Mouse (Mus musculus): ENCODE data around the gene Znrd1. TPM values are rescaled to one million over a fixed set of nuclear protein-coding genes. Genes with fewer than 3 reads are reported as not detected.

Znrd1 gene
- polyA plus RNA-seq, 1 experiment from 2014 or later = 51.7 TPM

DNA sequence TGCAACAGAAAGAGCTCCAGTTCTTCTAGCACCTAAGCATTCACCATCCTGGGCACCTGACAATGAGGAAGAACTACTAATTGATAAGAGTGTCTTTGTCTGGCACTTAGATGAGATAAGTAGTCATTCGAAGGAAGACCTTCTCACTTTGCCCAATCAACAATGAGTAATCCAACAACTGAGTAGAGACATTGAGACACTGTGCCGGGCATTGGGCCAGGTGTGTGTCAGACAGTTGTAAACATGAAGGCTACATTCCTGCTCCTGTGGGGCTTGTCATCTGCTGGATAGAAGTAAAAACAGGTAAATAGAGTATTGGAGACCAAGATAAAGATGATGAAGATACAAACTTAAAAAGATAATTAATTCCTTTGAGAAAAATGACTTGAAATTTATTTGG lies 20.3 kb downstream of the Znrd1 start:
- Histone ChIP-seq H3K36me3 (ENCODE audit: control insufficient read depth, insufficient read depth, low read length) (no peaks in the 10 kb centered on the region), H3K9ac (ENCODE audit: low read depth, low read length) (no peak overlapping the region), H3K9me3 (ENCODE audit: control insufficient read depth, low read length) (no peaks in the 10 kb centered on the region), H3K4me2 (ENCODE audit: low read length) (no peak overlapping the region), H3K4me1 (ENCODE audit: control insufficient read depth, insufficient read depth, low read depth, low read length) (peaks cover 6% of the 10 kb centered on the region), H3K27ac (ENCODE audit: low read depth, low read length) (no peak overlapping the region), H3K27me3 (replicated peaks; ENCODE audit: control insufficient read depth, insufficient read depth, low read length) (peaks cover 14% of the 10 kb centered on the region), H3K4me3 (ENCODE audit: low read length) (no peak overlapping the region)
- no peak for ATAC-seq
- WGBS = 91% methylated on average over 2 of the region's 2 CpGs

DNA sequence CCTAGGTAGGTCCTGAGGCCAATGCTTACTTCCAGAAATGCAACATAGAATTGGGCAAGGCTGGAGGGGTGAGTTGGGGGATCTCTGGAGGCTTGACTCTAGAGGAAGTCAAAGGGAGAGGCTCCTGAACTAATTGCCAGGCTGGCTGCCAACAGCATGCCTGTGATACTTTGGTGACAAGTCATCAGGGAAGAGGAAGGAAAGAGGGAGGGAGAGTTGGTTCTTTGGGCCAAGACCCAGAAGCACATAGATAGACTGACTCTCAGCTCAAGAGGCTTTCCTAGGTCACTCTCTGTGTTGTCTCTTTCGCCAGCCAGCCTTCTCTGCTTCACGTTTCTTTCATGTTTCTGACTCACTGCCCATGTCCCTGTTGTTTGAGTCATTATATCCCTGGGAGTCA lies 26.6 kb downstream of the Znrd1 start:
- Histone ChIP-seq H3K4me1 (ENCODE audit: control insufficient read depth, insufficient read depth, low read depth, low read length) (no peaks in the 10 kb centered on the region), H3K27ac (ENCODE audit: low read depth, low read length) (no peak overlapping the region), H3K27me3 (replicated peaks; ENCODE audit: control insufficient read depth, insufficient read depth, low read length) (no peaks in the 10 kb centered on the region), H3K9me3 (ENCODE audit: control insufficient read depth, low read length) (no peaks in the 10 kb centered on the region), H3K36me3 (ENCODE audit: control insufficient read depth, insufficient read depth, low read length) (no peaks in the 10 kb centered on the region), H3K9ac (ENCODE audit: low read depth, low read length) (no peak overlapping the region), H3K4me2 (ENCODE audit: low read length) (no peak overlapping the region), H3K4me3 (ENCODE audit: low read length) (no peak overlapping the region)
- ATAC-seq = no peak
- WGBS = 73% methylated on average over 2 of the region's 2 CpGs

DNA sequence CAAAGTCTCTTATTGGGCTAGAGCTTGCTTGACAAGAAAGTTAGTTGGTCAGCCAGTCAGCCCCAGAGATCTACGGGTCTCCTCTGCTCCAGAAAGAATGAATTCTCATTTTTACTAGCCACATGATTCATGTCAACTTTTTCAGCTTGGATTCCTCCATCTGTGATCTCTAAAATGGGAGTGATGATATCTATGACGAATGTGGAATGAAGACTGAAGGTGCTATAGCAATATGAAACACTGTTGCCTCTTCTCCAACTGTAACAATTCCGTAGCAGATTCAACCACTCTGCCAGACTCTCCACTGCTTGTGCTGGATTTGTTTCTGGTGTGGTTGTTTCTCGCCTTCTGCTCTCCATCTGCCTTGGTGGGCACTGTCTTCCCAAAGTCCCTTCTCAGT lies 27.2 kb downstream of the Znrd1 start:
- Histone ChIP-seq H3K27ac (ENCODE audit: low read depth, low read length) (no peak overlapping the region), H3K4me1 (ENCODE audit: control insufficient read depth, insufficient read depth, low read depth, low read length) (no peaks in the 10 kb centered on the region), H3K36me3 (ENCODE audit: control insufficient read depth, insufficient read depth, low read length) (no peaks in the 10 kb centered on the region), H3K4me3 (ENCODE audit: low read length) (no peak overlapping the region), H3K27me3 (replicated peaks; ENCODE audit: control insufficient read depth, insufficient read depth, low read length) (no peaks in the 10 kb centered on the region), H3K9ac (ENCODE audit: low read depth, low read length) (no peak overlapping the region), H3K9me3 (ENCODE audit: control insufficient read depth, low read length) (no peaks in the 10 kb centered on the region), H3K4me2 (ENCODE audit: low read length) (no peak overlapping the region)
- 84% methylated on average over 4 of the region's 4 CpGs for WGBS
- ATAC-seq = no peak

DNA sequence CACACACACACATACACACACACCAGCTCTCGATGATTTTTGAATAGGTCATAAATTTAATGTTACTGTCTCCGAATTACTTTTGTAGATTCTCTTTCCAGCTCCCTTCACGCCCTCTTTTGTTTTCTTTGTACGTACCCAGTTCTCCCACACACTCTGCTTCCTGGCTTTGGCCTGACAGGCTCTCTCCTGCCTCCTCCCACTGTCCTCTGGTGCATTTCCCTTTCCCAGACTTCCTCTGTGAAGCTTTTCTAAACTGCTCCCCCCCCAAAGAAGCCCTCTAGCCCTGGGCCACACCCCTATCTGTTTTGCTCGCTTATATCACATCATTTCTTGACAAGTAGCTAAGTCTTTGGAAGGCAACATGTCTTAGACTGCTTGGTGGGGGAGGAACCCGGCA lies 28.1 kb downstream of the Znrd1 start:
- WGBS = 79% methylated on average over 6 of the region's 6 CpGs
- H3K4me1 ChIP-seq (ENCODE audit: control insufficient read depth, insufficient read depth, low read depth, low read length) = no peaks in the 10 kb centered on the region

DNA sequence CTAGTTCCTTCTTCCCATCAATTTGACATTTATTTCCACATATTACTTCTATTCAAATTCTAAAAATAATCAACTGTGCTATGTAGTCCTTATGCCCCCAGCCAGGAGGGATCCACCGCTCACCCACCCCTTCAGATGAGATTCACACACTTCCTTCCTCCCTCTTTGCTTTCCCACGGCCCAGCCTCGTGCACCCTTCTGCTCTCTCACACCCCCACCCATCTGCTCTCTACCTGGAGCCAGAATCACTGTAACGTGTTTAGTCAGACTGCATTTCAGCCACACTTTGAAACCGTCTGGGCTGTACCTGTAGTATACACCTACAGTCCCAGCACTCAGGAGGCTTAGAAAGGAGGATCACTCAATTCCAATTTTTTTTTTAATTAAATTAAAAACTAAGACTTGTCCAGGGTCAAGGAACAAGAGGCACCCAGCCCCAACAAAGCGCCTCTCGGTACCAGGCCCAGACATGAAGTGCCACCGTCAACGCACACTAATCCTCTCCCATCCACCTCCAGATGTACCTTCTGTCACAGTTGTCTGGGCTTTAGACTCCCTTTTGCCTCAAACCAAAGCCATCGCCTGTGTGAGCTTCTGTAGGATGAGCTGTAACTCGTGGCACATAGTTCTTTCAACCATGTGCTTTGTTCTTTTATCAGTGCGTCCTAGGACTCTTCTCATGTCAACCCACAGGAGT lies 29.0 kb downstream of the Znrd1 start:
- ATAC-seq = no peak

More for the DNA sequence above, 28.1 kb downstream of the Znrd1 start:
- ATAC-seq = no peak
- H3K9ac ChIP-seq (ENCODE audit: low read depth, low read length) = no peak overlapping the region
- H3K27ac ChIP-seq (ENCODE audit: low read depth, low read length) = no peak overlapping the region
- no peaks in the 10 kb centered on the region for H3K27me3 ChIP-seq (replicated peaks; ENCODE audit: control insufficient read depth, insufficient read depth, low read length)
- no peak overlapping the region for H3K4me2 ChIP-seq (ENCODE audit: low read length)
- no peaks in the 10 kb centered on the region for H3K9me3 ChIP-seq (ENCODE audit: control insufficient read depth, low read length)
- no peaks in the 10 kb centered on the region for H3K36me3 ChIP-seq (ENCODE audit: control insufficient read depth, insufficient read depth, low read length)
- no peak overlapping the region for H3K4me3 ChIP-seq (ENCODE audit: low read length)

DNA sequence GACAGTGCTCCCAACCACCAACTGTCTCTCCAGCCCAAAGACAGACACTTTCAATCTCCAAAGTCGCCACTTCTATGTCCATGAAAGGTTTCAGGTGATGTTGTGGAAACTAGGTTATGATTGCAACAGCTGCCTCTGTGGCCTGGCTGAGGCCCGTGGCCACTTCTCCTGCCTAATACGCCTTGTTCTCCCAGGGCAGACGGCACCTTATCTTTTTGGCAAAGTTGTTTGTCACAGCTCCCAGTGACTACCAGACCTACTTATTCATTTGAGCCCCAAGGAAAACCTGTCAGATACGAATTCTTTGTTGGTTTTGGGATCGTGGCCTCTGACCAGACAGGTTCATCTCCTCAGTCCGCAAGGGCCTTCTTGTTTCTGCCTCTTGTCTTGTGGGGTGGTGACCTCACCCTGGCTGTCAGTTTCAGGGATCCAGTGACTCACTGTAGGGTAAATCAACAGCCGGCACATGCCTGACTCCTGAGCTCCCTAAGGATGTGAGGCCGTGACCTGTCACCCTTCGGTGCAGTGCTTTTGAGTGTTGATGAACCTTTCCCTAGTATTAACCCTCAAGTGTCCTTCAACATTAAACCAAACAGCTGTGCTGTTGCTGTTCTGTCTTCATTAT lies 30.8 kb downstream of the Znrd1 start:
- no peak for ATAC-seq
- Histone ChIP-seq H3K36me3 (ENCODE audit: control insufficient read depth, insufficient read depth, low read length) (no peaks in the 10 kb centered on the region), H3K27me3 (replicated peaks; ENCODE audit: control insufficient read depth, insufficient read depth, low read length) (no peaks in the 10 kb centered on the region), H3K9me3 (ENCODE audit: control insufficient read depth, low read length) (no peaks in the 10 kb centered on the region), H3K9ac (ENCODE audit: low read depth, low read length) (no peak overlapping the region), H3K4me1 (ENCODE audit: control insufficient read depth, insufficient read depth, low read depth, low read length) (no peaks in the 10 kb centered on the region), H3K4me2 (ENCODE audit: low read length) (no peak overlapping the region), H3K27ac (ENCODE audit: low read depth, low read length) (no peak overlapping the region), H3K4me3 (ENCODE audit: low read length) (no peak overlapping the region)
- WGBS = 67% methylated on average over 10 of the region's 10 CpGs

More for the DNA sequence above, 29.0 kb downstream of the Znrd1 start:
- 79% methylated on average over 12 of the region's 12 CpGs for WGBS
- Histone ChIP-seq H3K9me3 (ENCODE audit: control insufficient read depth, low read length) (no peaks in the 10 kb centered on the region), H3K27ac (ENCODE audit: low read depth, low read length) (no peak overlapping the region), H3K36me3 (ENCODE audit: control insufficient read depth, insufficient read depth, low read length) (no peaks in the 10 kb centered on the region), H3K4me3 (ENCODE audit: low read length) (no peak overlapping the region), H3K4me2 (ENCODE audit: low read length) (no peak overlapping the region), H3K4me1 (ENCODE audit: control insufficient read depth, insufficient read depth, low read depth, low read length) (no peaks in the 10 kb centered on the region), H3K27me3 (replicated peaks; ENCODE audit: control insufficient read depth, insufficient read depth, low read length) (no peaks in the 10 kb centered on the region), H3K9ac (ENCODE audit: low read depth, low read length) (no peak overlapping the region)

DNA sequence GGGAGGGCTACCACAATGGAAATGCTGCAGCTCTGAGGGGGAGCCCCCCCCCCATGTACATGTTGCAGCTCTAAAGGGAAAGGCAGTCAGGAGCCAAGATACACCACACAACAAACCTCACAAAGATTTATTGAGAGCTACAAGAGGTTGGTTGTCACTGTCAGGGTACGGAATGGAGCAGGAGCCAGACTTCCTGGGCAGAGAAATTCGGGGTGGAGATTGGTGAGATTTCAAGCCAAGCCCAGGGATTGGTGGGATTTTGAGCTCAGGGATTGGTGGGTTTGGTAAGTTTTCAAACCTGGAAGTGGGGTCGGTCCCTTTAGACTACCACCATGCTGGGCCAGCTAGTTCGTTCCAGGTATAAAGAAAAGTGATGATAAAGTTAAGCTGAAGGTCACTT lies 34.9 kb downstream of the Znrd1 start:
- H3K4me1 ChIP-seq (ENCODE audit: control insufficient read depth, insufficient read depth, low read depth, low read length) = no peaks in the 10 kb centered on the region
- H3K4me3 ChIP-seq (ENCODE audit: low read length) = no peak overlapping the region
- WGBS = 68% methylated on average over 4 of the region's 4 CpGs
- no peak overlapping the region for H3K27ac ChIP-seq (ENCODE audit: low read depth, low read length)
- no peak for ATAC-seq
- H3K9me3 ChIP-seq (ENCODE audit: control insufficient read depth, low read length) = no peaks in the 10 kb centered on the region
- H3K9ac ChIP-seq (ENCODE audit: low read depth, low read length) = no peak overlapping the region
- H3K36me3 ChIP-seq (ENCODE audit: control insufficient read depth, insufficient read depth, low read length) = no peaks in the 10 kb centered on the region
- no peaks in the 10 kb centered on the region for H3K27me3 ChIP-seq (replicated peaks; ENCODE audit: control insufficient read depth, insufficient read depth, low read length)
- no peak overlapping the region for H3K4me2 ChIP-seq (ENCODE audit: low read length)

DNA sequence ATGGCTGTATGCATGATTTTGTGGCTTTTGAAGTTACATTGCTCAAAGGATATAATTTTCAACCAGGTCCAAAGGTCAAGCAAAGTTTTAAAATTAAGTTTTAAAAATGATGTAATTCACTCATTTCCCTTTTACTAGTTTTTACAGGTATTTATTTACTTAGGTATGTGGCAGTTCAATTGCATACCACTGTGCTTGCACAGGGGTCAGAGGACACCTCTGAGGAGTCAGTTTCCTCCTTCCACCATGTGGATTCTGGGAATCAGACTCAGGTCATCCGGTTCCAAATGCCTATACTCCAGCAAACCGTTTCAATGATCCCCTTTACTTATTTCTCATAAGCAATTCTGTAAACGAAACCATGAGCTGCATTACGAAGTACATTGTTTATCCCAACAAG lies 35.6 kb downstream of the Znrd1 start:
- ATAC-seq = no peak
- H3K27ac ChIP-seq (ENCODE audit: low read depth, low read length) = no peak overlapping the region
- H3K4me1 ChIP-seq (ENCODE audit: control insufficient read depth, insufficient read depth, low read depth, low read length) = no peaks in the 10 kb centered on the region
- H3K9ac ChIP-seq (ENCODE audit: low read depth, low read length) = no peak overlapping the region
- WGBS = 86% methylated on average over 4 of the region's 4 CpGs
- H3K4me2 ChIP-seq (ENCODE audit: low read length) = no peak overlapping the region
- no peaks in the 10 kb centered on the region for H3K9me3 ChIP-seq (ENCODE audit: control insufficient read depth, low read length)
- no peaks in the 10 kb centered on the region for H3K36me3 ChIP-seq (ENCODE audit: control insufficient read depth, insufficient read depth, low read length)
- no peaks in the 10 kb centered on the region for H3K27me3 ChIP-seq (replicated peaks; ENCODE audit: control insufficient read depth, insufficient read depth, low read length)
- no peak overlapping the region for H3K4me3 ChIP-seq (ENCODE audit: low read length)

DNA sequence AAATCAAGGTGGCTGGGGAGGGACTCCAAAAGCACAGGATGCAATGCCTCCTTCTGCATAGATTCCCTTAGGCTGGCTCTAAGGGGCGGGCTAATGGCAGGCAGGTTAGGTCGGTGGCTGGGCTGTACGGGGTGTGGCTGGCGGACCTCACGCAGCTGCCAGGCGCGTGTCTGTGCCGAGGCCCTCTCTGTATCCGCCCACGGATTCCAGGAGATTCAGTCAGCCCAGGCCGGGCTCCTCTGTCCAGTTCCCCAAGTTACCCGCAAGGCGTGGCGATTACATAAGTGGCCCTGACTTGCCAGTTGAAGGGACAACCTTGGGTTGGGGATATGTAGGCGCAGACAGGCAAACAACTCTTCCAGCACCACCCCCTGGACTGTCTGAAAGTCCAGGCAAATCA lies 38.1 kb downstream of the Znrd1 start:
- Histone ChIP-seq H3K4me1 (ENCODE audit: control insufficient read depth, insufficient read depth, low read depth, low read length) (no peaks in the 10 kb centered on the region), H3K27me3 (replicated peaks; ENCODE audit: control insufficient read depth, insufficient read depth, low read length) (no peaks in the 10 kb centered on the region), H3K9ac (ENCODE audit: low read depth, low read length) (no peak overlapping the region), H3K4me3 (ENCODE audit: low read length) (no peak overlapping the region), H3K4me2 (ENCODE audit: low read length) (no peak overlapping the region), H3K9me3 (ENCODE audit: control insufficient read depth, low read length) (no peaks in the 10 kb centered on the region), H3K36me3 (ENCODE audit: control insufficient read depth, insufficient read depth, low read length) (no peaks in the 10 kb centered on the region), H3K27ac (ENCODE audit: low read depth, low read length) (no peak overlapping the region)
- no peak for ATAC-seq
- WGBS = 53% methylated on average over 15 of the region's 15 CpGs

Measured in hindbrain, embryonic 16.5 days (tissue).